Mouse (Mus musculus): ENCODE measurements around the gene Wif1. TPM values are rescaled to one million over a fixed set of nuclear protein-coding genes. Genes with fewer than 3 reads are reported as not detected.

Wif1 gene
- polyA plus RNA-seq, 1 experiment = not detected

- H3K9me3 ChIP-seq (ENCODE audit: control insufficient read depth, low read length) = peaks cover 4% of the 10 kb centered on the region; the same call in 1 of the 2 replicates
- H3K4me3 ChIP-seq (replicated peaks) = no peak overlapping the region
- TF ChIP-seq GATA1 (IDR thresholded peaks at IDR 0.05; ENCODE audit: low read length) (no peak), TAL1 (IDR thresholded peaks at IDR 0.05; ENCODE audit: low read length) (no peak)
Observed at GRCm38 (mm10) chr10:121095948-121096347, 62.2 kb downstream of the Wif1 start.

GRCm38 (mm10) chr10:121098263-121098662 lies 64.5 kb downstream of the Wif1 start:
- Histone ChIP-seq H3K4me1 (ENCODE audit: control insufficient read depth) (no peaks in the 10 kb centered on the region), H3K4me3 (replicated peaks) (no peak overlapping the region), H3K9me3 (ENCODE audit: control insufficient read depth, low read length) (peaks cover 4% of the 10 kb centered on the region; the same call in 1 of the 2 replicates), H3K36me3 (ENCODE audit: control insufficient read depth) (no peaks in the 10 kb centered on the region), H3K27me3 (ENCODE audit: control insufficient read depth) (peaks cover 3% of the 10 kb centered on the region; the same call in 1 of the 2 replicates)
- no peak for TF ChIP-seq TAL1 (IDR thresholded peaks at IDR 0.05; ENCODE audit: low read length)
- no peak for TF ChIP-seq GATA1 (IDR thresholded peaks at IDR 0.05; ENCODE audit: low read length)

More at GRCm38 (mm10) chr10:121095948-121096347, 62.2 kb downstream of the Wif1 start:
- no peaks in the 10 kb centered on the region for H3K36me3 ChIP-seq (ENCODE audit: control insufficient read depth)
- H3K27me3 ChIP-seq (ENCODE audit: control insufficient read depth) = peaks cover 3% of the 10 kb centered on the region; the same call in 1 of the 2 replicates
- no peaks in the 10 kb centered on the region for H3K4me1 ChIP-seq (ENCODE audit: control insufficient read depth)

GRCm38 (mm10) chr10:121099658-121100057 lies 65.9 kb downstream of the Wif1 start:
- Histone ChIP-seq H3K4me1 (ENCODE audit: control insufficient read depth) (no peaks in the 10 kb centered on the region), H3K4me3 (replicated peaks) (no peak overlapping the region), H3K9me3 (ENCODE audit: control insufficient read depth, low read length) (peaks cover 16% of the 10 kb centered on the region), H3K27me3 (ENCODE audit: control insufficient read depth) (peaks cover 3% of the 10 kb centered on the region; the same call in 1 of the 2 replicates), H3K36me3 (ENCODE audit: control insufficient read depth) (no peaks in the 10 kb centered on the region)
- TF ChIP-seq TAL1 (IDR thresholded peaks at IDR 0.05; ENCODE audit: low read length) (no peak), GATA1 (IDR thresholded peaks at IDR 0.05; ENCODE audit: low read length) (no peak)

- Histone ChIP-seq H3K9me3 (ENCODE audit: control insufficient read depth, low read length) (peaks cover 9% of the 10 kb centered on the region), H3K4me1 (ENCODE audit: control insufficient read depth) (no peaks in the 10 kb centered on the region), H3K27me3 (ENCODE audit: control insufficient read depth) (no peaks in the 10 kb centered on the region), H3K4me3 (replicated peaks) (no peak overlapping the region), H3K36me3 (ENCODE audit: control insufficient read depth) (no peaks in the 10 kb centered on the region)
- TF ChIP-seq TAL1 (IDR thresholded peaks at IDR 0.05; ENCODE audit: low read length) (no peak), GATA1 (IDR thresholded peaks at IDR 0.05; ENCODE audit: low read length) (no peak)
Observed at GRCm38 (mm10) chr10:121116115-121116514, 82.4 kb downstream of the Wif1 start.

GRCm38 (mm10) chr10:121116636-121117035 lies 82.9 kb downstream of the Wif1 start:
- Histone ChIP-seq H3K4me3 (replicated peaks) (no peak overlapping the region), H3K27me3 (ENCODE audit: control insufficient read depth) (no peaks in the 10 kb centered on the region), H3K36me3 (ENCODE audit: control insufficient read depth) (no peaks in the 10 kb centered on the region), H3K4me1 (ENCODE audit: control insufficient read depth) (no peaks in the 10 kb centered on the region), H3K9me3 (ENCODE audit: control insufficient read depth, low read length) (peaks cover 10% of the 10 kb centered on the region)
- TF ChIP-seq GATA1 (IDR thresholded peaks at IDR 0.05; ENCODE audit: low read length) (no peak), TAL1 (IDR thresholded peaks at IDR 0.05; ENCODE audit: low read length) (no peak)

- TF ChIP-seq GATA1 (IDR thresholded peaks at IDR 0.05; ENCODE audit: low read length) (no peak), TAL1 (IDR thresholded peaks at IDR 0.05; ENCODE audit: low read length) (no peak)
- Histone ChIP-seq H3K9me3 (ENCODE audit: control insufficient read depth, low read length) (peaks cover 21% of the 10 kb centered on the region), H3K27me3 (ENCODE audit: control insufficient read depth) (no peaks in the 10 kb centered on the region), H3K36me3 (ENCODE audit: control insufficient read depth) (no peaks in the 10 kb centered on the region), H3K4me3 (replicated peaks) (no peak overlapping the region), H3K4me1 (ENCODE audit: control insufficient read depth) (no peaks in the 10 kb centered on the region)
Observed at GRCm38 (mm10) chr10:121120751-121121150, 87.0 kb downstream of the Wif1 start.

GRCm38 (mm10) chr10:121124481-121124880 lies 90.7 kb downstream of the Wif1 start:
- Histone ChIP-seq H3K9me3 (ENCODE audit: control insufficient read depth, low read length) (peaks cover 22% of the 10 kb centered on the region), H3K27me3 (ENCODE audit: control insufficient read depth) (no peaks in the 10 kb centered on the region), H3K4me3 (replicated peaks) (no peak overlapping the region), H3K36me3 (ENCODE audit: control insufficient read depth) (no peaks in the 10 kb centered on the region), H3K4me1 (ENCODE audit: control insufficient read depth) (no peaks in the 10 kb centered on the region)
- TF ChIP-seq TAL1 (IDR thresholded peaks at IDR 0.05; ENCODE audit: low read length) = no peak

- Histone ChIP-seq H3K4me3 (replicated peaks) (no peak overlapping the region), H3K4me1 (ENCODE audit: control insufficient read depth) (no peaks in the 10 kb centered on the region), H3K27me3 (ENCODE audit: control insufficient read depth) (no peaks in the 10 kb centered on the region), H3K9me3 (ENCODE audit: control insufficient read depth, low read length) (peaks cover 10% of the 10 kb centered on the region), H3K36me3 (ENCODE audit: control insufficient read depth) (no peaks in the 10 kb centered on the region)
- no peak for TF ChIP-seq TAL1 (IDR thresholded peaks at IDR 0.05; ENCODE audit: low read length)
- TF ChIP-seq GATA1 (IDR thresholded peaks at IDR 0.05; ENCODE audit: low read length) = no peak
Observed at GRCm38 (mm10) chr10:121129000-121129925, 95.5 kb downstream of the Wif1 start.

Other genes starting within 250 kb of the Wif1 start
- gene Msrb3, start 134.9 kb upstream of the Wif1 start, polyA plus RNA-seq (2012) = not detected in 2 replicates
- gene Lemd3, start 54.6 kb upstream of the Wif1 start, polyA plus RNA-seq (2012) = 0.26 and 0.36 TPM in 2 replicates